Mouse (Mus musculus): ENCODE measurements around the gene Tnfrsf17. TPM values are rescaled to one million over a fixed set of nuclear protein-coding genes. Genes with fewer than 3 reads are reported as not detected.
"Not testable (repeated sequence)": the region's sequence is repeated elsewhere in the genome, so short reads cannot be mapped to it uniquely, and the experiment has no call there.

The Tnfrsf17 gene
- polyA plus RNA-seq, 1 experiment from 2014 or later = not detected

GRCm38 (mm10) chr16:11285949-11286348 lies 27.7 kb upstream of the Tnfrsf17 start:
- WGBS (ENCODE audit: insufficient replicate concordance) = 80% methylated on average over 2 of the region's 2 CpGs
- no peak for ATAC-seq (replicated peaks; ENCODE audit: insufficient number of reproducible peaks, low FRiP score, low TSS enrichment)
- Histone ChIP-seq H3K36me3 (ENCODE audit: control insufficient read depth, insufficient read depth, low read length) (no peaks in the 10 kb centered on the region), H3K4me1 (ENCODE audit: control insufficient read depth, insufficient read depth, low read length) (no peaks in the 10 kb centered on the region), H3K27me3 (ENCODE audit: control insufficient read depth, insufficient read depth, low read length) (no peaks in the 10 kb centered on the region), H3K4me3 (ENCODE audit: low read depth, low read length) (no peak overlapping the region), H3K4me2 (no peak overlapping the region), H3K9ac (ENCODE audit: low read depth, low read length) (no peak overlapping the region), H3K27ac (ENCODE audit: low read depth, low read length) (no peak overlapping the region), H3K9me3 (replicated peaks; ENCODE audit: control insufficient read depth, low read length) (0 out of 2 replicates have a peak, but pooled peaks cover 2% of the 10 kb centered on the region)

GRCm38 (mm10) chr16:11288873-11289272 lies 24.7 kb upstream of the Tnfrsf17 start:
- H3K27me3 ChIP-seq (ENCODE audit: control insufficient read depth, insufficient read depth, low read length); H3K4me1 ChIP-seq (ENCODE audit: control insufficient read depth, insufficient read depth, low read length); H3K36me3 ChIP-seq (ENCODE audit: control insufficient read depth, insufficient read depth, low read length); ATAC-seq (replicated peaks; ENCODE audit: insufficient number of reproducible peaks, low FRiP score, low TSS enrichment); H3K9ac ChIP-seq (ENCODE audit: low read depth, low read length); H3K9me3 ChIP-seq (replicated peaks; ENCODE audit: control insufficient read depth, low read length); H3K4me3 ChIP-seq (ENCODE audit: low read depth, low read length); H3K4me2 ChIP-seq; H3K27ac ChIP-seq (ENCODE audit: low read depth, low read length): not testable (repeated sequence)
- 89% methylated on average over 7 of the region's 8 CpGs for WGBS (ENCODE audit: insufficient replicate concordance)

- not testable (repeated sequence) for H3K4me3 ChIP-seq (ENCODE audit: low read depth, low read length); H3K36me3 ChIP-seq (ENCODE audit: control insufficient read depth, insufficient read depth, low read length); ATAC-seq (replicated peaks; ENCODE audit: insufficient number of reproducible peaks, low FRiP score, low TSS enrichment); H3K27ac ChIP-seq (ENCODE audit: low read depth, low read length); H3K4me1 ChIP-seq (ENCODE audit: control insufficient read depth, insufficient read depth, low read length); H3K9me3 ChIP-seq (replicated peaks; ENCODE audit: control insufficient read depth, low read length); H3K9ac ChIP-seq (ENCODE audit: low read depth, low read length); H3K4me2 ChIP-seq; H3K27me3 ChIP-seq (ENCODE audit: control insufficient read depth, insufficient read depth, low read length)
- 76% methylated on average over 4 of the region's 4 CpGs for WGBS (ENCODE audit: insufficient replicate concordance)
Measured at GRCm38 (mm10) chr16:11295583-11295982, 18.0 kb upstream of the Tnfrsf17 start.

GRCm38 (mm10) chr16:11297700-11298099 lies 15.9 kb upstream of the Tnfrsf17 start:
- not testable (repeated sequence) for H3K27me3 ChIP-seq (ENCODE audit: control insufficient read depth, insufficient read depth, low read length); ATAC-seq (replicated peaks; ENCODE audit: insufficient number of reproducible peaks, low FRiP score, low TSS enrichment); H3K4me3 ChIP-seq (ENCODE audit: low read depth, low read length); H3K9ac ChIP-seq (ENCODE audit: low read depth, low read length); H3K27ac ChIP-seq (ENCODE audit: low read depth, low read length); H3K36me3 ChIP-seq (ENCODE audit: control insufficient read depth, insufficient read depth, low read length); H3K4me1 ChIP-seq (ENCODE audit: control insufficient read depth, insufficient read depth, low read length); H3K9me3 ChIP-seq (replicated peaks; ENCODE audit: control insufficient read depth, low read length); H3K4me2 ChIP-seq
- WGBS (ENCODE audit: insufficient replicate concordance) = 70% methylated on average over 1 of the region's 1 CpGs

- Histone ChIP-seq H3K4me3 (ENCODE audit: low read depth, low read length) (no peak overlapping the region), H3K27ac (ENCODE audit: low read depth, low read length) (no peak overlapping the region), H3K36me3 (ENCODE audit: control insufficient read depth, insufficient read depth, low read length) (no peaks in the 10 kb centered on the region), H3K9ac (ENCODE audit: low read depth, low read length) (no peak overlapping the region), H3K4me2 (no peak overlapping the region), H3K4me1 (ENCODE audit: control insufficient read depth, insufficient read depth, low read length) (no peaks in the 10 kb centered on the region), H3K9me3 (replicated peaks; ENCODE audit: control insufficient read depth, low read length) (no peaks in the 10 kb centered on the region), H3K27me3 (ENCODE audit: control insufficient read depth, insufficient read depth, low read length) (no peaks in the 10 kb centered on the region)
- no peak for ATAC-seq (replicated peaks; ENCODE audit: insufficient number of reproducible peaks, low FRiP score, low TSS enrichment)
Measured at GRCm38 (mm10) chr16:11303741-11304140, 9.9 kb upstream of the Tnfrsf17 start.

- H3K4me2 ChIP-seq = no peak overlapping the region
- H3K4me3 ChIP-seq (ENCODE audit: low read depth, low read length) = no peak overlapping the region
- H3K9me3 ChIP-seq (replicated peaks; ENCODE audit: control insufficient read depth, low read length) = no peaks in the 10 kb centered on the region
- H3K9ac ChIP-seq (ENCODE audit: low read depth, low read length) = no peak overlapping the region
- no peak for ATAC-seq (replicated peaks; ENCODE audit: insufficient number of reproducible peaks, low FRiP score, low TSS enrichment)
- H3K4me1 ChIP-seq (ENCODE audit: control insufficient read depth, insufficient read depth, low read length) = no peaks in the 10 kb centered on the region
- H3K27ac ChIP-seq (ENCODE audit: low read depth, low read length) = no peak overlapping the region
- no peaks in the 10 kb centered on the region for H3K27me3 ChIP-seq (ENCODE audit: control insufficient read depth, insufficient read depth, low read length)
- H3K36me3 ChIP-seq (ENCODE audit: control insufficient read depth, insufficient read depth, low read length) = no peaks in the 10 kb centered on the region
- 72% methylated on average over 2 of the region's 2 CpGs for WGBS (ENCODE audit: insufficient replicate concordance)
Measured at GRCm38 (mm10) chr16:11305531-11305930, 8.1 kb upstream of the Tnfrsf17 start.

GRCm38 (mm10) chr16:11315786-11316320 lies 2.2 kb downstream of the Tnfrsf17 start:
- 72% methylated on average over 5 of the region's 5 CpGs for WGBS (ENCODE audit: insufficient replicate concordance)
- no peaks in the 10 kb centered on the region for H3K9me3 ChIP-seq (replicated peaks; ENCODE audit: control insufficient read depth, low read length)
- no peak for ATAC-seq (replicated peaks; ENCODE audit: insufficient number of reproducible peaks, low FRiP score, low TSS enrichment)
- no peak overlapping the region for H3K27ac ChIP-seq (ENCODE audit: low read depth, low read length)
- no peaks in the 10 kb centered on the region for H3K27me3 ChIP-seq (ENCODE audit: control insufficient read depth, insufficient read depth, low read length)
- no peaks in the 10 kb centered on the region for H3K4me1 ChIP-seq (ENCODE audit: control insufficient read depth, insufficient read depth, low read length)
- no peak overlapping the region for H3K4me3 ChIP-seq (ENCODE audit: low read depth, low read length)
- H3K4me2 ChIP-seq = no peak overlapping the region
- no peak overlapping the region for H3K9ac ChIP-seq (ENCODE audit: low read depth, low read length)
- H3K36me3 ChIP-seq (ENCODE audit: control insufficient read depth, insufficient read depth, low read length) = no peaks in the 10 kb centered on the region

- ATAC-seq (replicated peaks; ENCODE audit: insufficient number of reproducible peaks, low FRiP score, low TSS enrichment) = no peak
- Histone ChIP-seq H3K9me3 (replicated peaks; ENCODE audit: control insufficient read depth, low read length) (no peaks in the 10 kb centered on the region), H3K4me1 (ENCODE audit: control insufficient read depth, insufficient read depth, low read length) (no peaks in the 10 kb centered on the region), H3K27ac (ENCODE audit: low read depth, low read length) (no peak overlapping the region), H3K4me2 (no peak overlapping the region), H3K9ac (ENCODE audit: low read depth, low read length) (no peak overlapping the region), H3K4me3 (ENCODE audit: low read depth, low read length) (no peak overlapping the region), H3K27me3 (ENCODE audit: control insufficient read depth, insufficient read depth, low read length) (no peaks in the 10 kb centered on the region), H3K36me3 (ENCODE audit: control insufficient read depth, insufficient read depth, low read length) (no peaks in the 10 kb centered on the region)
- whole genome bisulfite sequencing (ENCODE audit: insufficient replicate concordance) = 62% methylated on average over 5 of the region's 5 CpGs
Measured at GRCm38 (mm10) chr16:11316748-11317147, 3.1 kb downstream of the Tnfrsf17 start.

GRCm38 (mm10) chr16:11317324-11317723 lies 3.7 kb downstream of the Tnfrsf17 start:
- H3K4me1 ChIP-seq (ENCODE audit: control insufficient read depth, insufficient read depth, low read length) = no peaks in the 10 kb centered on the region
- H3K27ac ChIP-seq (ENCODE audit: low read depth, low read length) = no peak overlapping the region
- H3K4me2 ChIP-seq = no peak overlapping the region
- H3K9ac ChIP-seq (ENCODE audit: low read depth, low read length) = no peak overlapping the region
- no peaks in the 10 kb centered on the region for H3K27me3 ChIP-seq (ENCODE audit: control insufficient read depth, insufficient read depth, low read length)
- H3K4me3 ChIP-seq (ENCODE audit: low read depth, low read length) = no peak overlapping the region
- no peak for ATAC-seq (replicated peaks; ENCODE audit: insufficient number of reproducible peaks, low FRiP score, low TSS enrichment)
- WGBS (ENCODE audit: insufficient replicate concordance) = 60% methylated on average over 6 of the region's 6 CpGs
- no peaks in the 10 kb centered on the region for H3K9me3 ChIP-seq (replicated peaks; ENCODE audit: control insufficient read depth, low read length)
- no peaks in the 10 kb centered on the region for H3K36me3 ChIP-seq (ENCODE audit: control insufficient read depth, insufficient read depth, low read length)
